Mouse (Mus musculus) cerebellum, postnatal 4 days (tissue): Measurements from ENCODE around the gene Chchd2.

Experiments
- DNase-seq, 2 experiments: peaks; one replicate each; pipeline ENCODE4 v3.0.0; 2022; ENCODE audit warnings: low spot score in 2 of 2, mixed read lengths in 1 of 2

The Chchd2 gene

GRCm38 (mm10) chr5:129878946-129879345, 8.3 kb downstream of the Chchd2 start:
- DNase-seq: peak in 1 of 2 experiments; percentile 45

GRCm38 (mm10) chr5:129877731-129878455, 9.4 kb downstream of the Chchd2 start:
- DNase-seq: no peak

- DNase-seq: no peak
Observed at GRCm38 (mm10) chr5:129875098-129875497, 12.2 kb downstream of the Chchd2 start.

GRCm38 (mm10) chr5:129873942-129874341, 13.3 kb downstream of the Chchd2 start:
- DNase-seq: no peak

- no peak for DNase-seq
Observed at GRCm38 (mm10) chr5:129871238-129871637, 16.0 kb downstream of the Chchd2 start.

- DNase-seq: no peak
Observed at GRCm38 (mm10) chr5:129869238-129869995, 17.9 kb downstream of the Chchd2 start.

GRCm38 (mm10) chr5:129865841-129866240, 21.4 kb downstream of the Chchd2 start:
- DNase-seq: no peak

- peak in 1 of 2 experiments; percentile 60 for DNase-seq
Observed at GRCm38 (mm10) chr5:129864467-129864866, 22.8 kb downstream of the Chchd2 start.

- no peak for DNase-seq
Observed at GRCm38 (mm10) chr5:129862325-129862724, 24.9 kb downstream of the Chchd2 start.

- no peak for DNase-seq
Observed at GRCm38 (mm10) chr5:129856414-129856813, 30.9 kb downstream of the Chchd2 start.

GRCm38 (mm10) chr5:129855163-129855562, 32.1 kb downstream of the Chchd2 start:
- no peak for DNase-seq

GRCm38 (mm10) chr5:129847558-129847820, 39.8 kb downstream of the Chchd2 start:
- DNase-seq: no peak

GRCm38 (mm10) chr5:129846752-129847557, 40.3 kb downstream of the Chchd2 start, which contains the start of gene Sumf2:
Sumf2 (plus strand) TSS chr5:129846986.
- DNase-seq: peak; percentile 89 to 95

GRCm38 (mm10) chr5:129844848-129845247, 42.4 kb downstream of the Chchd2 start:
- no peak for DNase-seq
